Mouse (Mus musculus) cortical plate, adult 2 months (tissue): ENCODE measurements around the gene Irf3.

ENCODE experiments used
- CTCF ChIP-seq: fragments of 200-500 bp; IDR thresholded peaks from 2 replicates; pipeline ENCODE4 v1.5.1; 2011; ENCODE audit warnings: mild to moderate bottlenecking, control low read depth, low read length; ENCODE audit not compliant: insufficient read depth; ENCODE audit errors: extremely low read depth
- POLR2A ChIP-seq: fragments of 200-500 bp; IDR thresholded peaks from 2 replicates; pipeline ENCODE4 v1.6.1; 2011; ENCODE audit warnings: mild to moderate bottlenecking, low read length, control low read depth; ENCODE audit not compliant: insufficient read depth; ENCODE audit errors: extremely low read depth

DNA sequence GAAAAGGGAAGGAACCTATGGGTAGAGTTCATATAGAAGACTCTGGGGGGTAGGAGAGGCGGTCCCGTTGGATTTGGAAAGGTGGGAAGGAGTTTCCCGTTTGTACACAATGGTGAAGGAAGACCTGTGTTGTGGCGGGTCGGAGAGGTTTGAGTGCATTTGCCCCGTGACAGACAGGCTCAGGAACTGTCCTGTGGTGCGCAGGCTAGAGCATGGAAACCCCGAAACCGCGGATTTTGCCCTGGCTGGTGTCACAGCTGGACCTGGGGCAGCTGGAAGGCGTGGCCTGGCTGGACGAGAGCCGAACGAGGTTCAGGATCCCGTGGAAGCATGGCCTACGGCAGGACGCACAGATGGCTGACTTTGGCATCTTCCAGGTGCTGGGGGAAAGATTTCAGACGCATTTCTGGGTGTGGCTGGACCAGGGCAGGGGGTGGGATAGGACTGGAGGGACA is 1.1 kb downstream of the Irf3 start, which contains the start of gene Bcl2l12:
- no peak for TF ChIP-seq POLR2A
- no peak for TF ChIP-seq CTCF
